Mouse (Mus musculus) embryo, embryonic 11.5 days (tissue): ENCODE results near the gene Ciapin1.
A peak's percentile ranks its signal among the peaks of the same experiment; 100 is the strongest.

ENCODE experiments used
- DNase-seq: peaks from one replicate; pipeline ENCODE4 v3.0.0-alpha.2; 2012; ENCODE audit warnings: low read depth, low spot score

The Ciapin1 gene

GRCm38 (mm10) chr8:94779534-94780294 is 58.4 kb downstream of the Ciapin1 start:
- no peak for DNase-seq

- DNase-seq: no peak
Observed at GRCm38 (mm10) chr8:94778895-94779533, 59.1 kb downstream of the Ciapin1 start.

- DNase-seq: no peak
Observed at GRCm38 (mm10) chr8:94778473-94778872, 59.7 kb downstream of the Ciapin1 start.

GRCm38 (mm10) chr8:94778036-94778435 is 60.1 kb downstream of the Ciapin1 start:
- no peak for DNase-seq

- DNase-seq: no peak
Observed at GRCm38 (mm10) chr8:94776346-94776745, 61.8 kb downstream of the Ciapin1 start.

GRCm38 (mm10) chr8:94774601-94775000 is 63.6 kb downstream of the Ciapin1 start:
- no peak for DNase-seq

- DNase-seq: no peak
Observed at GRCm38 (mm10) chr8:94773700-94774171, 64.4 kb downstream of the Ciapin1 start.

GRCm38 (mm10) chr8:94773048-94773447 is 65.1 kb downstream of the Ciapin1 start:
- no peak for DNase-seq

GRCm38 (mm10) chr8:94771941-94772670 is 66.1 kb downstream of the Ciapin1 start, which contains the start of gene Cx3cl1:
Gene Cx3cl1, plus strand, starts transcription at chr8:94772009.
- DNase-seq: peak; percentile 58

GRCm38 (mm10) chr8:94770945-94771344 is 67.2 kb downstream of the Ciapin1 start:
- no peak for DNase-seq
